Mouse (Mus musculus) NIH3T3 (cell line): ENCODE measurements around the gene Rapgef6.
A peak's percentile ranks its signal among the peaks of the same experiment; 100 is the strongest.

ENCODE experiments used
- DNase-seq: peaks from one replicate; pipeline ENCODE4 v3.0.0-alpha.2; 2012; ENCODE audit warnings: low read depth

Gene Rapgef6

GRCm38 (mm10) chr11:54693696-54694095 is 171.0 kb downstream of the Rapgef6 start:
- peak; percentile 18 for DNase-seq

DNA sequence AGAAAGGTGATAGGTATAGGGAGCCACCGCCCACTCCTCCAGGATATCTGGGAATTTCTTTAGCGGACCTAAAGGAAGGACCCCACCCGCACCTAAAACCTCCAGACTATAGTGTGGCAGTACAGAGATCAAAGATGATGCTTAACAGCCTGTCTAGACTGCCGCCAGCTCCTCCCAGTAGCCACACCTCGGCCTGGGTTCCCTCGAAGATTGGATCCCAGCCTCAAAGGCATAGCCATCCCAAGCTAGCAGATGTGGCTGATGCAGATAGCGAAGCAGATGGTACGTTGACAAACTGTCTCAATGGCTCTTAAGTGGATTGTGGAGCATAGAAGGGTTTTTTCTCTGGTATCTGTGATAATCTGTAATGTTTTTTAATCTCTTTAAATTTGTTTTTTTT is 171.6 kb downstream of the Rapgef6 start:
- no peak for DNase-seq

DNA sequence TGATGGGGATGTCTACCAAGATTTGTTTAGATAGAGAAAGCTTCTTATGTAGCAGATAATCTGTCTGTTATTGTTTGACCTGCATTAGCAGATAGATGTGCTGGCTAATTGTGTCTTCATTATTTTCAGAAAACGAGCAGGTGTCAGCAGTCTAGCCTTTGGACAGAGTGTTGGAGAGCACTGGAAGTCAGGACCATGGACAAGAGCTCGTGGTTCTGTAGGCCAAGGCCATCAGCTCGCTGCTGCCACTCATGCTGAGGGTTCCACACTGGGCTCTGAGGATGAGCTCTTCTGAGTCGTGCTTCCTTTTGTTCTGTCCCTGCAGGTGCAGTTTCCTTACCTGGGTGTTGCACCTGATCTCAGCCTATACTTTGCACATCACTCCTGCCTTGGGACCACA is 173.3 kb downstream of the Rapgef6 start:
- DNase-seq, result peak; percentile 55

DNA sequence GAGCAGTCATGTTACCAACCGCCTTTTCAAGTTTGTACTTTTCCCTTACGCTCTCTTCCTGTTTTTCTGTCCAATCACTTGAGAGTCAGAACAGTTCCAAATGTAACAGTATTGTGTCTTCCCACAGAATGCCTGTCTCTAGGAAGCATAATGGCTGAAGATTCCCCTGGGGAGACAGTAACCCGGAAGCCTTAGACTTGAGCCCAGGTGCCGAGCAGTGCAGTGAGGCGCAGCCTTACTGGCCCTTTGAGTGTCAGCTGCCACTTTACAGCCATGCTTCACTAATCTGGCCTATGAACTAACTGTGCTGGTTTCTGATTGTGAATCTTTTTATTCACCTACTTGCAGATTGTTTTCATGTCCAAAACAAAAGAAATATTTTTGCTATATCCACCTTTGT is 175.0 kb downstream of the Rapgef6 start:
- DNase-seq, result no peak

- DNase-seq, result no peak
Measured at GRCm38 (mm10) chr11:54698636-54699035, 176.0 kb downstream of the Rapgef6 start.

DNA sequence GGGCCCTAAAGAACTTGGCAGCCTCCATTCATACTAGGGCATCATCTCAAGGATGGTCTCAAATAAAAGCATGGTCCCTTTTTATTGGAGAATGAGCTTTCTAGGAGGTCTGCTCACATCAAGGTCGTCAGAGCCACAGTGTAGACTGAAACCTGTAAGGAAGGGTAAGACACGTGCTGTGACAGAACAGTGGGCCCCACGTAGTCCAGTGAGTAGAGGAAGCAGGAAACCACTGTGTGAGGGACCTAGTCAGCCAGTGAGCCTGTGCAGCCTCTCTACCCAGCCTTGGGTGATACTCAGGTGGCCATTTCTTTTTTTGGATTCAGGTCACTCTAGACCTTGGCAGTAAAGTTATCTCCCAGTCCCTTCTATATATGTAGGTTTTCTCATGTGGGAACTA is 177.3 kb downstream of the Rapgef6 start:
- DNase-seq, result no peak

GRCm38 (mm10) chr11:54701848-54702247 is 179.2 kb downstream of the Rapgef6 start:
- no peak for DNase-seq

DNA sequence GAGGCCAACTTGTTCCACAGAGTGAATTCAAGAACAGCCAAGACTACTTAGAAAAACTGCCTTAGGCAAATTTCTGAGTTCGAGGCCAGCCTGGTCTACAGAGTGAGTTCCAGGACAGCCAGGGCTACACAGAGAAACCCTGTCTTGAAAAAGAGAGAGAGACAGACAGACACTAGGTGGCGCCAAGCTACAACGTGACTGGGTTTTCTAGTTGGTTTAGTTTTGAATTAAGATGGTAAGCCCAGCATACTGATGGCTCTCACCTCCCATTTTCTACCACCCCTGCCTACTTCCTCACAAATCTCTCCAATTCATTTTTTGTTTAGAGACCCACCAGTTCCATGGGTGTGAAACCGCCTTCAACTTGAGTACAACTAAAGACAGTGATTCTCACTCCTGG is 180.7 kb downstream of the Rapgef6 start:
- DNase-seq, result peak; percentile 85

DNA sequence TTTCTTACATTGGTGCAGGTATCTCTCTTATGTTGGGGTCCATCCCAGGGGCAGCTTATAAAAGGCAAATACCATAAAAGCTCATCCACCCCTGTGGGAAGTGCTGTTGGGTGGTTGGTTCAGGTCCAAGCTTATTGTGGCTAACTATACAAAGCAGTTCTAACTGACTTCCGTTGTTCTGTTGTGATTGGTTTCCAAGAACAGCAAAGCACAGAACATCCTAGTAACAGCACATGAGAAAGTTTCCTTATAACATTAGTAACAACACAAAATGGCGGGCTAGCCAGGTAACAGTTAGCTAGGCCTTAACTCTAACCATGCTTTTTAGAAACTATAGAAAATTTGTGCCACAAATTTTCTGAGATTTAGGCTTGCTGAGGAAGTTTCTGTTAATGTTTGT is 185.5 kb downstream of the Rapgef6 start:
- no peak for DNase-seq

- DNase-seq, result no peak
Measured at GRCm38 (mm10) chr11:54709645-54710044, 187.0 kb downstream of the Rapgef6 start.

DNA sequence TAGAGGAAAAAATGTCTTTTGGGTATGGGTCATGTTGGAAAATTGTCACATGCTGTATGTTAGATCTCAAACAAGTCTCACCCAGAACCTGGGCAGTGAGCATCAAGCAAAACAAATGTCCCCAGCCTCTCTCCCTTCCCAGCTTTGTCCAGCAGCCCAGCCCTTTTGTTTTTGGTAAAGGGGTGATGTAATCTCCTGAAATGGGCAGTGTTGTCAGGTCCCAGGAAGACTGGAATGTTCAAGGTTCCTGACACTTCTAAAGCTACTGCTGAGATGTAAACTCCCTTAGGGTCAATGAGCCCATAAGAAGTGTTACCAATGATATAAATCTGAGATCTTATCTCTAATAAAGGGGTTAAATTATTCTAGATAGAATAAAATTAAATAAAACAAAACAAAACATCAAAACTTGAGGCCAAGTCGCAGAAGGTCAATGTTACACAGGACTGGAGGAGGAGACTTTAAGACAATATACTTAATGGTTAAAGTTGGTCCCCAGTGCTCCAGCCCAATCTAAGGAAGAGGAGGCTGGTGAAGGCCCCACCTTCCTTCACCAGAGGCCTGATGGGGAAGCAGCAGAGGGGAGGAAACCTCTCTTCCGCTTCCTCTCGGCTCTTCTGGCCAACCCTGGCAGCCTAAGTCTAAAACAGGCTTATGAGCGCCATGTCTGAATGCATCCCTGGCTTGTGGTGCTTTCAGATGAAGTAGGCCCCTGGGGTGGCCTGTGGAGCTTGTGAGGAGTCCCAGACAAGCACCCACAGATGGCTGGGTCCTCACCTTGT is 188.1 kb downstream of the Rapgef6 start:
- peak; percentile 37 for DNase-seq

- no peak for DNase-seq
Measured at GRCm38 (mm10) chr11:54712849-54713248, 190.2 kb downstream of the Rapgef6 start.

DNA sequence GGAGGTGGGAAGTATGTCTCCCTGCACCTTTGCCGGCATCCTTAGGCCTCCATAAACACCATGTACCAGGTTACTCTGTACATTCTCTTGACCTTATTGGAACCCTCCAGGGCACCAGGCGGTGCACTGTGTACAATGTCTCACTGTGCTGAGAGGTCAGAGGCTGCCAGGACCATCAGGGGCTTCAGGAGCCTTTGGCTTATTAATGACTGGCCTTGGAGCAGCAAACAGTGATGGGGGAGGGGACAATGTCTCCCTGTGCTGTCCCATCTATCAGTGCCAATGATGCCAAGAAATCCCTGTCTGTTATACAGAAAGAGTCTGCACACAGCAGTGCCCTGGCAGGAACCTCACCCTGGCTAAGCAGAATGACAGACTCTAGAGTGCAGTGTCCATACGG is 195.2 kb downstream of the Rapgef6 start:
- DNase-seq, result no peak

DNA sequence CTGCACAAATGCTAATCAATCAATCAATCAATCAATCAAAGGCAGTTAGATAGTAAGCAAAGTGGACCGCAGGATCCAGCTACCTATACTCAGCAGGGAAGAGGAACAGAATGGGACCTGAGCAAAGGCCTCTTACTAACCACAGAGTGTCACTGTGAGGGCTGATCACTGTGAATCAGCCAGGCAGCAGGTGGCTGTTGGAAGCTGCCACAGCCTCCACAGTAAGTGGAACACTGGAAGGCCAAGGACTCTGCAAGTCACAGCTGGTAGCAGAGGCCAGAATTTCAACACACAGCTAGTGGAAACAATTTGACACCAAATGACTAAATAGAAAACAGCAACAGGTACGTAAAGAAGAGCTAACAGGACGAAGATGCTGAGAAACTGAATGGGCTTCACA is 196.0 kb downstream of the Rapgef6 start:
- peak; percentile 13 for DNase-seq

GRCm38 (mm10) chr11:54722057-54722456 is 199.4 kb downstream of the Rapgef6 start:
- no peak for DNase-seq

DNA sequence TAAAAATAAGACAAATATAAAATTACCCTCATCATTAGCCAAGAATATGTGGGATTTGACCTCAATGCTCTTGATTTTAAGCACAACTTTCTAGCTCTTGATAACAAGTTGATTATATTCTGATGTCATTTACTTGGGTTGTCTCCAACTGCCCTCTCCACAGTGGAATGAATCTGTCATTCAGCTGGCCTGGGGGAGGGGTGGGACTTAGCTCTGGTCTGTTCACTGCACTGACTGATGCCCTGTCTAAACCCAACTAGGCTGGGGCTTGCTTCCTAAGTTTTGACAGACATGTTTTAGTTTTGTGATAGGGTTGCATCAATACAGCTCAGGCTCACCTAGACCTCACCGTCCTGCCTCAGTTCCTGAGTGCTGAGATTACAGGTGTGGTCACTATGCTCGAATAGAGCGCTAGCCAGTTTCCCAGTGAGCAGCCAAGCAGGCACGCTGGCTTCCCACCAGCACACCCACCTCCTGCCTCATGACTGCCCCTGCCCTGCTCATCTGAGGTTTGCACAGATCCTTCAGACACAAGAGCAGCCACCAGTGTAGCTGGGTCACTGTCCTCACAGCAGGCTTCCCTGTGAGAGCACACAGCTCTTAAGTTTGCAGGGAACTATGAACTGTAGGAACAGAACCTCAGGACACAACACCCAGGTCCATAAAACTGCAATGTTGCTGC is 201.8 kb downstream of the Rapgef6 start:
- peak; percentile 50 for DNase-seq

GRCm38 (mm10) chr11:54726571-54727062 is 204.0 kb downstream of the Rapgef6 start:
- no peak for DNase-seq

DNA sequence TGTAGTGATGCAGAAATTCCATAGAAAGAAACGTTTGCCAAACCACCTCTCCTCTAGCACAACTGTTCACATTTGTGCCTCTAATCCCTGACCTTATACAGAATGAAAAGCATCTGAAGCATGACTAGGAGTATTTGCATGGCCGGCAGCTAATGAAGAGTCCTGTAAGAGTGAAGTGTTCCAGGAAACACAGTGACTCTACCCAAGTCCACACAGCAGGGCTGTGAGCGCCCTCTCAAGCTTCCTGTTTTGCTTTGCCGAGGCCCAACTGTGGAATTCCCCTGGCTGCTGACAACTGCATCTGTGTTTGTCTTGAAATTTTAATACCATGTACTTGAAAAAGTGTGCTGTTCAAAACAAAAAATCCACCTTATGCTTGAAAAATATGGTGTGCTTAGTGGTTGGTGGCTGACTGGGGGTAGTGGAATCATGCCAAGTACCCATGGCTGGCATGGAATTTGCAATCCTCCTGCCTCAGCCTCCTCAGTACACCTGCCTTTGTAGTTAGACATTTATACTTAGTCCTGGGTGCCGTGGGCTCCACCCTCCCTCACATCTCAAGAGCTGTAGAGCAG is 204.8 kb downstream of the Rapgef6 start:
- DNase-seq, result peak; percentile 61

DNA sequence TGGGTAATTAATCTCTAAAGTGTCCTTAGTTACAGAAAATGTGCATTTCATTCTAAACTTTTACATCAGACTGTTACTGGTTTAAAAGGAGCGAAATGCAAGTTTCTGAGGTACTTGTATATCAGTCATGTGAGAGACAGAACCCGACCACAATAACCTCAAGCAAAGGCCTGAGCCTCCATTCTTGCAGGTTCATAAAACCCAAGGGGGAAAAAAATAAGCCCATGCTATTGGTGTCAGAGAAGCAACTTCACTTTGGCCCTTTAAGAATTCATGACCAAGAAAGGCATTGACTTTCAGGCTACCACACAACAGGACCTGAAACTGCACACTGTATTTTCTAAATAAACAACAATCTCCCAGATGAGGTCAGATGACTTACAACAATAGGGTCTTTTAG is 205.7 kb downstream of the Rapgef6 start:
- no peak for DNase-seq

DNA sequence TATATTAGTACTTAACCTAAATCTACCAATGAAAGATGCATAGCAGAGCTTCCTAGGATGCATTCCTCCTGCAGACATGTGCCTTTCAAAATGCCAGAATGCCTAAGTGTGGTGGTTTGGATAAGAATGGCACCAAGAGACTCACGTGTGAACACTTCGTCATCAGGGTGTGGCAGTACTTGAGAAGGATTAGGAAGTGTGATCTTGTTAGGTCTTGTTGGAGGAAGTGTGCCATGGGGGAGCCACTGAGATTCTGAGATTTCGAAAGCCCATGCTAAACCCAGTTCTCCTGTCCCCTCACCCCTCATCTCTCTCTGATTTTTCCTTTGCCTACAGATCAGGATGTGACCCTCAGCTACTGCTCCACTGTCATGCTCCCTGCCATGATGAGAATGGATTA is 206.7 kb downstream of the Rapgef6 start:
- no peak for DNase-seq

DNA sequence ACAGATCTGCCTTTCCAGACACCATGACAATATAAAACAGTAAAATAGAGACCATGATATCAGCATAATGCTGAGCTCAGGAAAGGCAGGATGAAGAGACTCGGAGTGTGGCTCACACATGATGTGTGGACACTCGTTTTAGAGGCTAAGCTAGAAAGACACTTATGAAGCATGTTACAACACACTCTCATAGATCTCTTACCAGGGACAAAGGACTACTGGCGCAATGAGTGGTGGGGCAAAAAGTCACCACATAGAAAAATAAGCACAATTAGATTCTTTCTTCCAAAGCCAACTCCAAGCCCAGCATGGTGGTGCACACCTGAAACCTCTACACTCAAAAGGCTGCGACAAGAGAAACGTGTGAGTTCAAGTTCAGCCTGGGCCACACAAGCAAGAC is 208.3 kb downstream of the Rapgef6 start:
- no peak for DNase-seq

DNA sequence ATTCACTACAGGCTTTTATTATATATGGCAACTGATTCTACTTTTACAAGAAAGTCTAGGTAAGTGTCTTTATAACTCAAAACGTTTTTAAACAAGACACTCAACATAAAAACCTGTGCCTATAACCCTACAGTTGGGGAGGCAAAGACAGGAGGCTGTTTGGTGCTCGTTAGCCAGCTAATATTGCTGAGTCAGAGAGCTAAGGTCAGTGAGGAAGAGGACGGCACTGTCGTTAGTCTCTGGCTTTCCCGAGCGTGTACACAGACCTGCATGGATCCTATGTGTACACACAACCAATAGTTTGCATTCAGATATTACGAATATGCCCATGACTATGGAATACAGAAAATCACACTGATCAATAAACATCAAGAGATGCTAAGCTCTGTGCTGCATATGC is 208.7 kb downstream of the Rapgef6 start:
- DNase-seq, result no peak

DNA sequence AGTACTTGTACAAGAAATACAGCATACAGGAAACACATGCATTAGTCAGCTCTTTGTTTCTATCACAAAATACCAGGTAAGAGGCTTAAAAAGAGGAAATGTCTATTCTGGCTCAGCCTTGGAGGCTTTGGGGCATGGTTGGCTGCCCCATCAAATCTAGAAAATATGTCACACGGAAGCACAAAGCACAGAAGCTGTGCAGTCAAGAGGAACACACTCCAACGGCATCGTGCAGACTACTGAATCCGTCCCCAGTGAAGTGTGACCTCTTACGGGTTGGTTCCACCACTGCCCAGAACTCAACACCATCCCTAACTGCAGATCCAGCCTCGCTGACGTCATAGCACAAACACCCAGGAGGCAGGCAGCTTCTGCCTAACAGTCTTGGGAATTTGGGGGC is 210.9 kb downstream of the Rapgef6 start:
- no peak for DNase-seq
